Mouse (Mus musculus): ENCODE data around the gene Med28. TPM values are rescaled to one million over a fixed set of nuclear protein-coding genes. Genes with fewer than 3 reads are reported as not detected.

The Med28 gene
- polyA plus RNA-seq, 1 experiment from 2014 or later, result 220 TPM

GRCm38 (mm10) chr5:45564054-45564453 is 44.0 kb downstream of the Med28 start:
- ATAC-seq (ENCODE audit: insufficient read depth, low FRiP score, low read depth), result no peak
- Histone ChIP-seq H3K36me3 (no peaks in the 10 kb centered on the region), H3K4me1 (no peaks in the 10 kb centered on the region), H3K27me3 (replicated peaks) (no peaks in the 10 kb centered on the region), H3K4me3 (replicated peaks) (no peak overlapping the region), H3K9ac (no peak overlapping the region), H3K4me2 (no peak overlapping the region), H3K27ac (no peak overlapping the region), H3K9me3 (no peaks in the 10 kb centered on the region)
- 38% methylated on average over 6 of the region's 6 CpGs for WGBS

GRCm38 (mm10) chr5:45565829-45566228 is 45.8 kb downstream of the Med28 start:
- no peaks in the 10 kb centered on the region for H3K36me3 ChIP-seq
- no peak for ATAC-seq (ENCODE audit: insufficient read depth, low FRiP score, low read depth)
- no peak overlapping the region for H3K27ac ChIP-seq
- H3K4me1 ChIP-seq, result no peaks in the 10 kb centered on the region
- WGBS, result 82% methylated on average over 1 of the region's 1 CpGs
- no peak overlapping the region for H3K9ac ChIP-seq
- no peaks in the 10 kb centered on the region for H3K27me3 ChIP-seq (replicated peaks)
- H3K4me2 ChIP-seq, result no peak overlapping the region
- no peaks in the 10 kb centered on the region for H3K9me3 ChIP-seq
- H3K4me3 ChIP-seq (replicated peaks), result no peak overlapping the region

GRCm38 (mm10) chr5:45572816-45573215 is 52.8 kb downstream of the Med28 start:
- no peak overlapping the region for H3K9ac ChIP-seq
- no peak overlapping the region for H3K4me3 ChIP-seq (replicated peaks)
- H3K4me2 ChIP-seq, result no peak overlapping the region
- H3K27ac ChIP-seq, result no peak overlapping the region
- H3K9me3 ChIP-seq, result no peaks in the 10 kb centered on the region
- no peaks in the 10 kb centered on the region for H3K36me3 ChIP-seq
- ATAC-seq (ENCODE audit: insufficient read depth, low FRiP score, low read depth), result no peak
- 50% methylated on average over 5 of the region's 5 CpGs for WGBS
- H3K4me1 ChIP-seq, result no peaks in the 10 kb centered on the region
- no peaks in the 10 kb centered on the region for H3K27me3 ChIP-seq (replicated peaks)

- Histone ChIP-seq H3K4me3 (replicated peaks) (no peak overlapping the region), H3K27me3 (replicated peaks) (no peaks in the 10 kb centered on the region), H3K9ac (no peak overlapping the region), H3K4me1 (no peaks in the 10 kb centered on the region), H3K36me3 (no peaks in the 10 kb centered on the region), H3K27ac (no peak overlapping the region), H3K9me3 (no peaks in the 10 kb centered on the region), H3K4me2 (no peak overlapping the region)
- ATAC-seq (ENCODE audit: insufficient read depth, low FRiP score, low read depth), result no peak; the same call in 1 of the 2 replicates
- WGBS, result 24% methylated on average over 3 of the region's 3 CpGs
These were observed 56.7 kb downstream of the Med28 start for GRCm38 (mm10) chr5:45576716-45577115.

- ATAC-seq (ENCODE audit: insufficient read depth, low FRiP score, low read depth), result no peak
- Histone ChIP-seq H3K36me3 (no peaks in the 10 kb centered on the region), H3K9ac (no peak overlapping the region), H3K27ac (no peak overlapping the region), H3K4me2 (no peak overlapping the region), H3K27me3 (replicated peaks) (no peaks in the 10 kb centered on the region), H3K4me1 (no peaks in the 10 kb centered on the region), H3K9me3 (no peaks in the 10 kb centered on the region), H3K4me3 (replicated peaks) (no peak overlapping the region)
- 50% methylated on average over 1 of the region's 1 CpGs for WGBS
These were observed 57.3 kb downstream of the Med28 start for GRCm38 (mm10) chr5:45577376-45577775.

Other genes starting within 250 kb of the Med28 start
- gene Qdpr, start 70.0 kb upstream of the Med28 start, polyA plus RNA-seq (2015; fragmentation: Nextera tagmentation; extraction: Ambion mirVana), result 132 and 158 TPM in 2 replicates
- not detected in 2 replicates for gene Clrn2, start 66.5 kb upstream of the Med28 start, polyA plus RNA-seq (2015; fragmentation: Nextera tagmentation; extraction: Ambion mirVana)
- 88.3 and 92.9 TPM in 2 replicates for gene Lap3, start 26.9 kb upstream of the Med28 start, polyA plus RNA-seq (2015; fragmentation: Nextera tagmentation; extraction: Ambion mirVana)
- 3.1 and 3.4 TPM in 2 replicates for gene Fam184b, start 119.4 kb downstream of the Med28 start, polyA plus RNA-seq (2015; fragmentation: Nextera tagmentation; extraction: Ambion mirVana)
- gene Ncapg, start 149.7 kb downstream of the Med28 start, polyA plus RNA-seq (2015; fragmentation: Nextera tagmentation; extraction: Ambion mirVana), result 42.3 and 49.3 TPM in 2 replicates